Mouse (Mus musculus): Measurements from ENCODE around the gene Tmem39a. TPM values are rescaled to one million over a fixed set of nuclear protein-coding genes. Genes with fewer than 3 reads are reported as not detected.

The Tmem39a gene
- 123 and 139 TPM in 2 replicates for polyA plus RNA-seq (2012; rRNA removed)

GRCm38 (mm10) chr16:38558221-38558748 lies at the start of gene Tmem39a:
Gene Tmem39a (plus strand): TSS chr16:38558698.

GRCm38 (mm10) chr16:38522129-38523084 lies 36.1 kb upstream of the Tmem39a start, which contains the start of gene Timmdc1:
Gene Timmdc1 (minus strand): TSS chr16:38522663.

GRCm38 (mm10) chr16:38549479-38550396 lies 8.8 kb upstream of the Tmem39a start, which contains the start of gene Poglut1:
Gene Poglut1 (minus strand): TSS chr16:38550258.

Other genes with a start within 250 kb of the Tmem39a start
- 1.4 and 1.5 TPM in 2 replicates for gene Maats1, start 216.6 kb upstream of the Tmem39a start, polyA plus RNA-seq (2012; rRNA removed)
- gene Cox17, start 211.7 kb upstream of the Tmem39a start, polyA plus RNA-seq (2012; rRNA removed): 31.3 and 59.8 TPM in 2 replicates
- gene Gm21987, start 211.7 kb upstream of the Tmem39a start, polyA plus RNA-seq (2012; rRNA removed): 4.5 TPM in 1 of 2 replicates, not detected in the other
- gene Popdc2, start 196.5 kb upstream of the Tmem39a start, polyA plus RNA-seq (2012; rRNA removed): 23.2 and 24.5 TPM in 2 replicates
- gene Pla1a, start 125.6 kb upstream of the Tmem39a start, polyA plus RNA-seq (2012; rRNA removed): 6.4 and 9.4 TPM in 2 replicates
- 71.1 and 84.2 TPM in 2 replicates for gene Adprh, start 106.0 kb upstream of the Tmem39a start, polyA plus RNA-seq (2012; rRNA removed)
- 0.08 and 0.16 TPM in 2 replicates for gene Cd80, start 103.1 kb upstream of the Tmem39a start, polyA plus RNA-seq (2012; rRNA removed)
- 31.9 and 48.8 TPM in 2 replicates for gene Timmdc1, start 36.0 kb upstream of the Tmem39a start, polyA plus RNA-seq (2012; rRNA removed)
- 23.2 and 27.5 TPM in 2 replicates for gene Poglut1, start 8.4 kb upstream of the Tmem39a start, polyA plus RNA-seq (2012; rRNA removed)
- gene Arhgap31, start 154.6 kb downstream of the Tmem39a start, polyA plus RNA-seq (2012; rRNA removed): 24.8 and 27.3 TPM in 2 replicates
- gene B4galt4, start 183.6 kb downstream of the Tmem39a start, polyA plus RNA-seq (2012; rRNA removed): 13.4 and 14.9 TPM in 2 replicates
- 13.2 and 15.9 TPM in 2 replicates for gene Upk1b, start 241.6 kb downstream of the Tmem39a start, polyA plus RNA-seq (2012; rRNA removed)

All from ovary, adult 2 months (tissue).